Mouse (Mus musculus): ENCODE data around the gene Bnip2.
"Not testable (repeated sequence)": the region's sequence is repeated elsewhere in the genome, so short reads cannot be mapped to it uniquely, and the experiment has no call there.

Bnip2 gene

DNA sequence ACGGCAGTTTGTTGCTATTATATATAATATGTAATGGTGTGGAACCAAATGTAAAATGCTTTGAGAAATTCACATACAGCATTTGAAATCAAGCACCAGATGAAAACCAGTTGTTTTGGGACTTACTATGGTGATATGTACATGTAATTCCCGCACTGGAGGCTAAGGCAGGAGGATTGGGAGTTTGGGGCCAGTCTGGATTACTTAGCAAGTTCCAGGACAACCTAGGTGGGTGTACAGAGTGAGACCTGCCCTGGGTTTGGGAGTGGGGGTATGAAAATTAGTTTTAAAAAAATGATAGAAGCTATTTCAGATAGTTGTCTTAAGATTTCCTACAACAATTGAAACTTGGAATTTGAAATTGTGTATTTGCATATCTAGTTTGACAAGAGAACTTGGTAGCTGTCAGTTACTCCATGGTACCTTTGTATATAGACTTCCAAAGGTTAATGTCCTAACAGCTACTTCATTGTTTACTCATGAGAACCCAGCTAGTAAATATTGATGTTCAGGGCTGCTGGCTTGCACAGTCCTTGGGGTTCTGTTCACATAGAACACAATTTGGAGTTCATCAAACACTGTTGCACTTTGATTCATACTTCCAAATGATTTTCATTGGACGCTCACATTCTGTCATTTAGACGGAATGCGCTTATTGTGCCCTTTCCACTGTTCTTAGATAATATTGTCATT lies 21.7 kb downstream of the Bnip2 start:
- DNase-seq (ENCODE audit: low spot score in 2 of 2) = no peak

DNA sequence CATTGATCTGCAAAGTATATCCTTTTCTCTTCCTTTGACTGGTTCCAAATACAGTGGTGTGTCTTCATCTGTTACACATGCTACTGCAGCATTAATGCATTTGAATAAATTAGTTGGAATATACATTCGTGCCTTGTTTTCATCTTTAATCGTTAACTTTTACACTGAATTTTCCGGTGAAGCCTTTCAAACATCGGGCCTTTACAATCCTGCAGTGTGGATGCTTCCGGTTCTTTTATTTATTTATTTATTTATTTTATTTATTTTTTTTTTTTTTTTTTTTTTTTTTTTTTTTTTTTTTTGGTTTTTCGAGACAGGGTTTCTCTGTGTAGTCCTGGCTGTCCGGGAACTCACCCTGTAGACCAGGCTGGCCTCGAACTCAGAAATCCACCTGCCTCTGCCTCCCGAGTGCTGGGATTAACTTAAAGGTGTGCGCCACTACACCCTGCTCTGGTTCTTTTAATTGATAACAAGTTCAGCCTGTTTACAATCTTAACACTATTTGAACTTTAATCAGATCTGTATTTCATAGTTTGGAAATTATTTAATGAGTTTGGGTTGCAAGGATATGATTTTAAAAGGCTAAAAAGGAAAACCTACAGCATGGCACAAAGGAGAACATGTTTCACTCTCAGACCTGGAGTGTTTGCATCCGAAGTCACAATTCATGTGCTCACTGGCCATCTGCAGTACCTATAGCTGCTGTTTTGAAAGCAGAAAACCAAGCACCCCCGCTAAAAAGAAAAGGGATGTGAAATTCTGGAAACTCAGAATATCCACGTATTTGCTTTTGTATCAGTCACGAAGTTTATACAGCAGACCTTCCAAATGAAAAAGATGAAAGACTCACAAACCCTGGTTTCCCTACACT lies 22.5 kb downstream of the Bnip2 start:
- no peak for DNase-seq (ENCODE audit: low spot score in 2 of 2)

DNA sequence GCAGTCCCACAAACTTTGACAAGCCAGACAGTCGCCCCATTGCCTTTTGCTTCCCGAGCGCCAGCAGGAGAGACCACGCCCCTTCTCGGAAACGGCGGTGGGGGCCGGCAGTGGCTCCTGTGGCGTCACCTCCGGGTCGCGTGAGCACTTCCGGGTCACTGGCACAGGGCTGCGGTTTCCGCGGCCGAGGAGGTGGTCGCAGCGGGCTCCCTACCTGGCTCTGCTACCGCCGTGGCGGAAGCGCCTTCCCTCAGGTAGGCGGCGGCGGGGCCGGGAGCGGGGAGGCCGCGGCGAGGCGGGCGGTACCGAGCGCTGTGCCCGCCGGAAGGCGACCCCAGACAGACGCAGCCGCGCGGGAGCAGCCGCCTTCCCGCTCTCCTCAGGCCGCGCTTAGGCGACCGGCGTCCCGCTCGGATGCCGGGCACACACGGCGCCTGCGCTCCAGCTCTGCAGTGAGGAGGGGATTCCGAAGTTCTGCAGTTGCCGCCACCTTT lies 23.2 kb downstream of the Bnip2 start, which contains the start of gene Gtf2a2:
TSS of gene Gtf2a2 (plus strand) at position 143 of the 494 bp plus-strand sequence.
- peak; percentile 89 to 90 for DNase-seq (ENCODE audit: low spot score in 2 of 2)

DNA sequence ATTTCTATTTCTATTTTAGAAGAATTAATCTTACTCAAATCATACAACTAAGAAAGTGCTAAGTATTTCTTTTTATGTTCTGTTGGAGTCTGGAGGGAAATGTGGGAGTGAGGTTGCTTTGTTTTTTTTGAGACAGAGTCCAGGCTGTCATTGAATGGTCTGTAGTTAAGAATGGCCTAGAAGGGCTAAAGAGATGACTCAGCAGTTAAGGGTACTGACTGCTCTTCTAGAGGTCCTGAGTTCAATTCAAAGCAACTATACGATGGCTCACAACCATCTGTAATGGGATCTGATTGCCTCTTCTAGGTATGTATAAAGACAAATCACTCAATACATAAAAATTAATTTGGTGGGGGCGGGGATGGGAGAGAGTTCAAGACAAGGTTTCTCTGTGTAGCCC lies 26.4 kb downstream of the Bnip2 start:
- DNase-seq (ENCODE audit: low spot score in 2 of 2) = no peak

DNA sequence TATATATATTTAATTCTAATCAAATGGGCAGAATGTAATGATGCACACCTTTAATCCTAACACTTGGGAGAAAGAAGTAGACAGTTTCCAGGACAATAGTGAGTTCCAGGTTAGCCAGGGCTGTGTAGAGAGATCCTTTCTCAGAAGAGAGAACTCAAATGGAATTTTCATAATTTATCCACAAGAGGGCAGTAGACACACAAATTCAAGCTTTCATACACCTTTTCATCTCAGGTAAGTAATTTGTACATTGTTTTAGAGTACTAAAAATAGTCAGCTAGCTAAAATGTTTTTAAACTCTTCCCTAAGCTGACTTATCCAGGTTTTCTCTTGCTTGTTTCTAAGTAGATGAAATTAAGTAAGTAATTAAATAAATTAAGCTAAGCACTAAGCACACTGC lies 29.6 kb downstream of the Bnip2 start:
- DNase-seq (ENCODE audit: low spot score in 2 of 2) = no peak

DNA sequence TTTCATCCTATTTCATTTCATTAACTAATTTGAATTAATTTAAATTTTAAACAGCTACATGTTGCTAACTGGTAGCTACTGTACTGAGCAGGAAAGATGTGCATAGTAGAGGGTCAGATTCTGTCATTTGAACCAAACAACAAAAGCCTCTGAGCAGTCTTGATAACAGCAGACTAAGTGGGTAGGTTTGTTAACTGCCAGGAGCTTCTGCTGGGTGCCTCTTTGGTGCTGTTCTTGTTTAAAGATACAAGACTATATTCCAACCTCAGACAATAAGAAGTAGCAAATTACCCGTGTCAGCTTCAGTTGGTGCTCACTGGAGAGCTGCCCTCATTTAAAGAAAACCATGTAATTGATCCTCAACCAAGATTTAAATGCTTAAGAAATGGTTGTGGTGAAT lies 32.3 kb downstream of the Bnip2 start:
- DNase-seq (ENCODE audit: low spot score in 2 of 2) = no peak

DNA sequence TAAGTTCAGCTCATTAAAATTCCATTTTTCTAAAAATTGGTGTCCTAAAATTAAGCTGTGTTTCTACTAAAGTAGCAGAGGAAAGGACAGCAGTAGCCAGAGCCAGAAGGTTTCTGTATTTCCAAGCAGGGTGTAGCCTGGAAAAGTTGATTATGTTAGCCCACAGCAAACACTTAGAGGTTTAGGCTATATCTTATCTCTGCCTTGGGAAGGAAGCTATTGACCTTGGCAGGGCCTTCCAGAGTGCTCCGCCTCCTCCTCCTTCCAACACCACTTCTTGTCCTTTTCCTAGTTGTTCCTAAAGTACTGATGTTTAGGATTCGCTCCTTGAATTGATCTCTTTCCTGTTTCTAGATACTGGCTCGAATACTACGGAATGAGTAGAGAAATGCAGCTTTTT lies 32.8 kb downstream of the Bnip2 start:
- DNase-seq (ENCODE audit: low spot score in 2 of 2) = no peak

DNA sequence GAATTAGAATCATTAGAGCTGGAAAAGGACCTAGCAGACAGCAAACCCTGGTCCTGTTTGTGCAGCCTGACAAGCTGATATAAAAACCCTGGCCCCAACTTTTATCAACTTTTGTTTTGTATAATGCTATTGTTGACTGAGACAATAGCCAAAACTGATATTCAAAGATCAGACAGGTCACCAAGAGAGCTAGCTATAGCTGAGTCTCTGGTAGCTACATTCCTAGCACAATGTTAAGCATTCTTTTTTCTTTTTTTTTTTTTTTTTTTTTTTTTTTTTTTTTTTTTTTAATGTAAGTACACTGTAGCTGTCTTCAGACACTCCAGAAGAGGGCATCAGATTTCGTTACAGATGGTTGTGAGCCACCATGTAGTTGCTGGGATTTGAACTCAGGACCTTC lies 34.3 kb downstream of the Bnip2 start:
- DNase-seq (ENCODE audit: low spot score in 2 of 2) = not testable (repeated sequence)

DNA sequence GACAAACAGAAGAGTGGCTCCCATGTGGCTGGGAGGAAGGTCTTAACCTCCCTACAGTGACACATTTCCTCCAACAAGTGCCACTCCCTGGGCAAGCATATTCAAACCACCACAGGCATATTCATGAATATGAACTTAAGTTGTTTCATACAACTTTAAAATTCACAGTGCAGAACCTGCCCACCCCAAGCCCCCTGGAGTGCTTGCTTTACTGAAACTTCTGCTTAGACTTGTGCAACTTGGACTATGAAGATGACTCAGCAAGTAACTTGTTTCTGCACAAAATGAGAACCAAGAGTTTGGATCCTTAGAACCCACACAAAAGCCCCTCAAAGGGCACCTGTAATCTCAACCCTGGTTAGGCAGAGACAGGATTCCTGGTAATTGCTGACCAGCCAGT lies 35.4 kb downstream of the Bnip2 start:
- no peak for DNase-seq (ENCODE audit: low spot score in 2 of 2)

DNA sequence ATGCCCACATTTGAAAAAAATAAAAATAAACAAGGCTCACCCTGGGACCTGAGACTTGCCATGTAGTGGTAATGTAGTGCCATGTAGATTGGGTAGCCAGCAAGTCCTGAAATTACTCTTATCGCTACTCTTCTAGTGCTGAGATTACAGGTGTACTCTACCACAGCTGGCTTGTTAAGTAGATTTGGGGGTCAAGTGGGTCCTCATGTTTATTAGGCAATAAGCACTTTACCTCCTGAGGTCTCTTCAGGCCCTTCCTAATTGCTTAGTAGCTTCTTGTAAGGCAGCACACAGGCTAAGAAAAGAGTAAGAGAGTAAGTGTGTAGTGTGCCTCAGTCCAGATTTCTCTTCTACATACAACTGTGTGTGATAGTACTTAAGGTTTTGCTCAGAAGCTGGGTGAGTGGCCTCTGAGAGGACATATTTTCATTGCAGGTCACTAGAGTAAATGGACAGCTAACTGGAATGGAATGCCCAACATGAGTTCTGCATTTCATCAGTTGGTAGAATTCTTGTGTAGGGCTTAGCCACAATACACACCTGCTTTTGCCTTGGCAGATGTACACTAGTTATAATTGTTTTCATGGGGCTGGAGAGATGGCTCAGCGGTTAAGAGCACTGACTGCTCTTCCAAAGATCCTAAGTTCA lies 36.2 kb downstream of the Bnip2 start:
- no peak for DNase-seq (ENCODE audit: low spot score in 2 of 2)

DNA sequence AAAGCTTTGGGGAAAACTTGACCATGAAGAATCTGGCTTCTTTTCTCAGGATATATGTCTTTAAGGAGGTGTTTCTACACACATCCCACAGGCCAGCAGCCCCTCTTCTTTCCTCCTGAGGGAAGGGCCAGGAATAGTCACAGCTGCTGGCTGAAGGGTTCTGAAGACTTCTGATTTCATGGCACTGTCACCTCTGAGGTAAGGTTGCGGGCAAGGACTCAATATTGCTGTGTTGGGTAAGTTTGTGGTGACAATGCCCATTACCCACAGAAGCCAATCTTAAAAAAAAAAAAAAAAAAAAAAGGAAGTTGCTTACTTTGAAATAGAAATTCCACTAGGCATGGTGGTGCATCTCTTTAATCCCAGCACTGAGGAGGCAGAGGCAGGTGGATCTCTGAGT lies 42.9 kb downstream of the Bnip2 start:
- no peak for DNase-seq (ENCODE audit: low spot score in 2 of 2)

DNA sequence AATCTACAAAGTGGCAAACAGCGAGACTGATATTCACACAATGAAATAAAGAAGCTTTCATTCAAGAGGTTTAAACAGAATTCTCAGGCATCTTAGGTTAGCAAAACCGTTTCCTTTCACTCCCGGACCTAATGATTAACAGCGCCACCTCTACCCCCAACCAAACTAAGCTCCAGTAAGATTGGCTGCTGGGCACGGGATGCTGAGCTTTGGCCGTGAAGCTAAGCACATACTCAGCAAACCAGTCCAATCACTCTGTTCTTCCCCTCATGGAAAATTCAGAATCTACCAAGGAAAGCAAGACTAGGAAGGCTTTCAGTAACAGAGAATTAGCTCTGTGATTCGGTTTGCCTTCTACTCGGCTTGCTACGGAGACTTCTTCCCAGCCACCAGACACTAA lies 43.8 kb downstream of the Bnip2 start:
- DNase-seq (ENCODE audit: low spot score in 2 of 2) = no peak

DNA sequence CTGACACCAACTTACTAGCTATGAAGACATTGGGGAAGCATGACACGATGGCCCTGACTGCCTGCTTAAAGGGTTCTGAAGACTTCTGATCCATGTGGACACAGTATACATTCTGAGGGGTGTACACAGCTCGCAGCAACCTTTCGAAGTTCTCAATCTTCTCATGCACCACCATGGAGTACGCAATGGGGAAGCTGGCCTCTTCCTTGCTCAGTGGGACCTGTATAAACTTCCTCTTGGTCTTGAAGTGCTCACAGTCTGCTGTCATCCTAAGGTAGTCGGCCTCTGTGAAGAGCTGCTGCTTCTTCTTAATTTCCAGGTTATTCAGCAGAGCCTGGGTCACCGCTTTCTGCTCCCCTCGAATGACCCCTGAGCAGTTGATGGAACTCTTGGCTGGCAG lies 45.4 kb downstream of the Bnip2 start:
- no peak for DNase-seq (ENCODE audit: low spot score in 2 of 2)

DNA sequence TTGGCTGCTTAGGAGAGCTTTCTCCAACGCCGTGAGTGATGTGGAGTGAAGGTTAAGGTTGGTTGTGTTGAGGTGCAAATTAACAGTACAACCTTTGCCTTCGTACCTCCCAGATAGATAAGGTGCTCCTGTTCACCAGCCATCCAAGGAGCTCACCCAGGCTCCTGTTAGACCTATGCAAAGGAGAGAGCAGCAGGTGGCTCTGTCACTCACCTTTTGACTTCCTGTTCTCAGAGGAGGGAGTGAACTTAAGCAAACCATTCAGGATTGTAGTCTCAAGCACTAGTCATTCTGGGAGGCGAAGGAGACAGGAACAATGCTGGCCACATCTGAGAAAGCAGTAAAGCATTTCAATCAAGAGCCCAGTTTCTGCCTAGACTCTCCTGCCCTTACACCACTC lies 47.4 kb downstream of the Bnip2 start:
- DNase-seq (ENCODE audit: low spot score in 2 of 2) = no peak

DNA sequence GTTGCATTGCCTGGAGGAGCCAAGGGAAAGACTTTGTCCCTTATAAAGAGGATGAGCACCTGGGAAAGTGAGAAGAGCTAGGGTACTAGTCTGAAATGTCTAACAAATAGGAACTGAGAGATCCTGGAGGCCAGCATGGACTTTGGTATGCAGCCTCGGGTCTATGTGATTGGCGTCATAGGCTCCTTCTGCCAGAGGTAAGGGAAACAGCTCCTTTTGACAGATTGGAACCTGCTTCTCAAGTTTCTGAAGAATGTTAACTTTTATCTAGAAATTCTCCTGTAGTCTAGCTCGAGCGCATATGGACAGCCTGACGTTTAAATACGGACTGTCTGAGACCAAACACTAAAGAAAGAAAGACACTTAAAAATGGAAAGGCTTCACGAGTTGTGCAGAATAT lies 48.7 kb downstream of the Bnip2 start, which contains the start of gene Gcnt3:
TSS of gene Gcnt3 (minus strand) at position 101 of the 400 bp plus-strand sequence.
- DNase-seq (ENCODE audit: low spot score in 2 of 2) = no peak

DNA sequence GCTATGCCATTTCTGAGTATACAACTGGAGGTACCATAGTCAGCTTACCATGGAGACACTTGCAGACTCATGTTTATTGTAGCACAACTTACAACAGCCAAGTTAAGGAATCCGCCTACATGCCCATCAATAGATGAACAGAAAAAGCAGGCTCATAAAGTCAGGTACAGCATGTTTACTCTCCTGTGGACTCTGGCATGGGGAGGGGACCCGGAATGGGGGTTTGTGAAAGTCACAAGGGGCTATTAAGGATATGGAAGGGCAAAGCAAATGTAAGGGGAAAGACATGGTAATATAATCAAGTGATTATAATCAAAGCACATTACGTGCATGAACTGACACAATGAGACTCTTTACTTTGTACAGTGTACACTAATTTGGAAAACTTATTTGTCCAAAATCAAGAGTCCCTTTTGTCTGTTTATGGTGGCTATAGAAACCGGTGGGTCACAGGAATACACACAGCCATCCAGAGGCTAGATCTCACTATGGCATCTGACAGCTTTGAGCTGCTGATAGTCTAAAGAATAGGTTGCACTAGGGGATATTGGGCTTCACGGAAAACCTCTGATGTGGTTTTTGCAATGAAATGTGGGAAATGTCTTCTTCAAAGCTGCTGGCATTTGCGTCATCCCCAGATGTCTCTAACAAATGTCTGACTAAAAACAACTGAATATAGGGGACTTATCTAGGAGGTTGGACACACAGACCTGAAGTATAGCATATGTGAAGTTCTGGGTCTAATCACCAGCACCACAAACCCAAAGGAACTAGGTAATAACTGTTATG lies 50.5 kb downstream of the Bnip2 start:
- DNase-seq (ENCODE audit: low spot score in 2 of 2) = no peak

DNA sequence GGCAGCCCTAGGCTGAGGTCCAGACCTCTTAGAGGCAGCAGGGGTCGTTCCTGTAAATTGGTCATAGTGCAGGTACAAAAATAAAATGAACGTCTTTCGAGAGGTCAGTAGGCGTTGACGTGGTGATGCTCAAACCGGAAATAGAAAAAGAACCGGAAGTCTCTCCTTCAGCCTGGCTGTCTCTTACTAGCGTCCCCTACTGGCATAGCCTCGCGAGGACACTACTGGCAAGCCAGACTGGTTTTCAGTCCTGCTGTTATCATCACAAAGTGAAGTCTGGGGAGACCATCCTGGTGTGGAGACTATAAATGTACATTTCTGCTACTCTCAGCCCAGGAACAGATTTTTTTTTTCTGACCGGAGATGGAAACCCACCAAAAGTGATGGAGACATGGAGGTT lies 51.3 kb downstream of the Bnip2 start:
- DNase-seq (ENCODE audit: low spot score in 2 of 2) = no peak

DNA sequence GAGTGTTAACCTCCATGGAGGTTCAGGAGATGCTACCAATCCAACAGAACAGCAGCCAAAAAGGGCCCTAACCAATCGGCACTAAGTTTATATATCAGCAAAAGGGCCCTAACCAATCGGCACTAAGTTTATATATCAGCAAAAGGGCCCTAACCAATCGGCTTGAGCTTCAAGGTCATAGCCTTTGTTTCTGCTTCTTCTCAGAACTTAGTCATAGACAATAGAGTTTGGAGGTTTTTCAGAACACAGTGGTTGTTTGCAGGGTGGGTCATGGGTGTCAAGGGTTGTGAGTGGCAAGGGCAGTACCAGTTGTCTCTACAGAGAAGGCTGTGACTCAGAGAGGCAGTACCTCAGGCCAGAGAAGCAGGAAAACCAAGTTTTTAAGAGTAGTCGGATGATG lies 52.9 kb downstream of the Bnip2 start:
- DNase-seq (ENCODE audit: low spot score in 2 of 2) = peak in 1 of 2 experiments; percentile 28

DNA sequence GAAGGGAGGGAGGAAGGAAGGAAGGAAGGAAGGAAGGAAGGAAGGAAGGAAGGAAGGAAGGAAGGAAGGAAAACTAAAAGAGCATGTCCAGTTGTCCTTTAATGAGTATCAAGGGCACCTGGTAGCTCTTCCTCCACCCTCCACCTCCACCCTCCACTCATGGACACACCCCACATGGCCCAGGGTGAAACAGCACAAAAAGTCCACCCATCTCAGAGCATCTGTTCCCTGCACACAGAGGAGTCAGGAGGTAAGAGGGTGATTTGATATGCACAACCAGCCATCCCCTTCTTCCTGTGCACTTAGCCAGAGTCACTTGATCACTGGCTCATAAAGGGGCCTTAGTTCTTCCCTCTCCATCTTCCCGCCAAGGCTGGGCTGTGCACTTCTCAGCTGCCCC lies 53.7 kb downstream of the Bnip2 start:
- DNase-seq (ENCODE audit: low spot score in 2 of 2) = no peak

DNA sequence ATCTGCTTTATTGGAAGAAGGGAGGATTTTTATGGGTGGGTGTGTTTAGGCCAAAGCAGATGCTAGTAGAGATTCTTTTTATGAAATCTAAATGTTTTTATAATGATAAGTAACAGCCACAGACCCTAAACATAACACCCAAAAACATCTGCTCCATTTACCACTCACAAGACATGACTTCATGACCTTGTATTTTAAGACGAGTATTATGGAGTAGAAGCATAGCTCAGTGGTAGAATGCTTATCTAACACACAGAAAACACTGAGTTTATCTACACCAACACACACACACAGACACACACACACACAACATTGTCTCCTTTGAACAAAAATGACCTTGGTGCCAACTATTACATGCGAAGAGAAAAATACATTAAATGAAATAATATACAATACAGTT lies 55.6 kb downstream of the Bnip2 start:
- no peak for DNase-seq (ENCODE audit: low spot score in 2 of 2)

DNA sequence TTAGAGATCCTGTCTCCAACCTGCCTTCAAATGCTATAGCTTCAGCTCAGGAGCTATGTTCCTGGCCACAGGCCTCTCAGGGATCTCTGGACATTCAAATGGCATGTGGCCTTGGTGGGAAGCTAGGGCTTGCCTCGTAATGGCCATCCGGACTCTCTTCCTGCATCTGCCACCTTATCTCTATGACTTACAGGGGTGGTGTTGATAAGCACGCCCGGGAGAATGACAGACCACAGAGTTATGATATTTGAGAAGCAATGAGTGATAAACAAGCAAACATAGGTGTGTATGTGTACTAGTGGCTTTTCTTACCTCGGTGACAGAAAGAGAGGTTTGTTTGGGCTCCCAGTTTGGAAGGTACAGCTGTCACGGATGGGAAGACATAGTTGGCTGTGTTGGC lies 57.0 kb downstream of the Bnip2 start:
- DNase-seq (ENCODE audit: low spot score in 2 of 2) = no peak

DNA sequence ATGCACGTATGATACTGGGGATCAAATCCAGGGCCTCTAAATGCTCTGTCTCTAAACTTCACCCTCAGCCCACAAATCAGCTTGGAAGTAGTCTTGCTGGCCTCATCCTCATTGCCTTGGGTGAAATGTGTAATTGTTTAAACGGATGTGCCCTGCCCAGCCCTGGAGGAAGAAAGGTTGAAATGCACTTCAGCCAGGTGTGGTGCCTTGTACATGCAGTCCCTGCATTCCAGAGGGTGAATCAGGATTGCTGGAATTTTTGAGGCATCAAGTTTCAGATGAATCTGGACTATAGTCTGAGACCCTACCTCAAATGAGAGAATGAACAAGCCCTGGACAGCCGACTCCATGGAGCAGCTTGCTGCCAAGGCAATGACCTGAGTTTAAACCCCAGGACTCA lies 58.6 kb downstream of the Bnip2 start:
- no peak for DNase-seq (ENCODE audit: low spot score in 2 of 2)
